Comparison of ENCODE assay signal across 23 mouse cellular contexts in the genomic region with DNA sequence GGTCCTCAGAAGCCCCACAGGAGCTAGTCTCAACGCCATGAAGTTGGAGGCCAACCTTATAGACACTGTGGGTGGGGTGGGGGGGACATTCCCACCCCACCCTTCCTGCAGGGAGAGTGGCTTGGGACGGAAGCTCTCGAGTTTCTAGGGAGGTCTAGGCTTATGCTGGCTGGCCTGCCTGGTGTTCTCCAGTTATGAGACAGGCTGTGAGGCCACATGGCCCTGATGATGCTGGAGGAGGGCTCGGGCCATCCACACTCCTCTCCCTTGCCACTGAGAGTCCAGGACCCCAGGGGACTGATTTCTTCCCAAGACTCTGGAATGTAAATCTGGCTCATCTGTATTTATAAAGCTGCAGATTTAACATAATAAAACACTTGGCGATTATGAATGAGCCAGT. TPM values are rescaled to one million over a fixed set of nuclear protein-coding genes. Genes with fewer than 3 reads are reported as not detected.
A peak's percentile ranks its signal among the peaks of the same experiment; 100 is the strongest.
DNase-seq lines count a peak whose midpoint lies in the region; ATAC-seq and TF ChIP-seq lines count a peak whose summit lies in the region.
"Had no signal": no experiment of that assay in that cellular context is flagged by ENCODE, and none has a peak within 500 bp of the region (broad histone marks: within the 10 kb centered on the region; RNA-seq: fewer than 3 reads in every experiment).

No protein-coding gene starts in this region.

- no peak for TF ChIP-seq EP300 in stomach, postnatal 0 days (optimal IDR thresholded peaks at IDR 0.05)

- no peak overlapping the region for H3K4me2 ChIP-seq in embryonic facial prominence, embryonic 14.5 days (ENCODE audit: low read depth, low read length)
- H3K4me2 ChIP-seq in intestine, embryonic 16.5 days (ENCODE audit: low read depth, low read length), result no peak overlapping the region
- H3K4me2 ChIP-seq in intestine, embryonic 15.5 days (replicated peaks), result no peak overlapping the region
- no peak overlapping the region for H3K4me2 ChIP-seq in stomach, embryonic 14.5 days (replicated peaks; ENCODE audit: low read depth, low read length)
- H3K4me2 ChIP-seq in stomach, postnatal 0 days (replicated peaks; ENCODE audit: low read depth), result no peak overlapping the region
- H3K4me2 ChIP-seq in stomach, embryonic 16.5 days (ENCODE audit: low read depth, low read length), result no peak overlapping the region
- H3K4me2 ChIP-seq: embryonic facial prominence, embryonic 13.5 days; heart, embryonic 11.5 days; heart, embryonic 15.5 days; hindbrain, embryonic 15.5 days had no signal

- no peak for ATAC-seq in embryonic facial prominence, embryonic 14.5 days (ENCODE audit: low read depth)
- peak; percentile 42; the same call in 1 of the 2 replicates for ATAC-seq in intestine, embryonic 16.5 days
- ATAC-seq in intestine, embryonic 15.5 days, result no peak
- peak; percentile 54; the same call in 1 of the 2 replicates for ATAC-seq in stomach, embryonic 14.5 days (ENCODE audit: insufficient number of reproducible peaks, insufficient read depth, low FRiP score, low read depth)
- ATAC-seq in stomach, postnatal 0 days (ENCODE audit: low FRiP score, low TSS enrichment), result no peak
- ATAC-seq in stomach, embryonic 16.5 days (ENCODE audit: insufficient read depth, low FRiP score), result peak; percentile 15; the same call in 1 of the 2 replicates
- ATAC-seq: CD4-positive, CD25-positive, alpha-beta regulatory T cell, adult 4 months; forebrain, postnatal 0 days had no signal

- no peaks in the 10 kb centered on the region for H3K9me3 ChIP-seq in embryonic facial prominence, embryonic 14.5 days (ENCODE audit: control insufficient read depth, low read length)
- no peaks in the 10 kb centered on the region for H3K9me3 ChIP-seq in embryonic facial prominence, embryonic 10.5 days
- H3K9me3 ChIP-seq in intestine, embryonic 16.5 days (ENCODE audit: control insufficient read depth, low read length), result no peaks in the 10 kb centered on the region
- no peaks in the 10 kb centered on the region for H3K9me3 ChIP-seq in intestine, embryonic 15.5 days
- no peaks in the 10 kb centered on the region for H3K9me3 ChIP-seq in stomach, embryonic 14.5 days (ENCODE audit: control insufficient read depth, low read depth, low read length)
- no peaks in the 10 kb centered on the region for H3K9me3 ChIP-seq in stomach, postnatal 0 days (ENCODE audit: control insufficient read depth, low read length)
- no peaks in the 10 kb centered on the region for H3K9me3 ChIP-seq in stomach, embryonic 16.5 days (replicated peaks; ENCODE audit: control insufficient read depth, low read length)
- H3K9me3 ChIP-seq: embryonic facial prominence, embryonic 13.5 days; heart, embryonic 15.5 days; hindbrain, embryonic 15.5 days had no signal

- 47% methylated on average over 5 of the region's 5 CpGs for WGBS in embryonic facial prominence, embryonic 14.5 days
- WGBS in embryonic facial prominence, embryonic 10.5 days, result 35% methylated on average over 5 of the region's 5 CpGs
- 35% methylated on average over 5 of the region's 5 CpGs for WGBS in intestine, embryonic 16.5 days
- WGBS in intestine, embryonic 15.5 days, result 31% methylated on average over 5 of the region's 5 CpGs
- WGBS in stomach, embryonic 14.5 days, result 32% methylated on average over 5 of the region's 5 CpGs
- 41% methylated on average over 5 of the region's 5 CpGs for WGBS in stomach, postnatal 0 days
- 26% methylated on average over 5 of the region's 5 CpGs for WGBS in stomach, embryonic 16.5 days

- DNase-seq in embryonic facial prominence, embryonic 14.5 days (ENCODE audit: low spot score), result no peak
- no peak for DNase-seq in embryonic facial prominence, embryonic 10.5 days (ENCODE audit: low spot score)
- no peak for DNase-seq in stomach, postnatal 0 days (ENCODE audit: low spot score)
- DNase-seq in kidney, adult 11 months, result no peak
- DNase-seq: adrenal gland, postnatal 14 days; B cell, adult 2 months; cerebellum, adult 11-12 months; cerebellum, adult 9-10 months; cerebellum, postnatal 25 days; forebrain, postnatal 0 days; gastrocnemius, postnatal 14 days; heart, adult 2 months; heart, postnatal 14 days had no signal

- TF ChIP-seq CTCF in stomach, postnatal 0 days (IDR thresholded peaks at IDR 0.05; ENCODE audit: low read depth), result no peak

- 0 out of 2 replicates have a peak overlapping the region, but pooled peaks have one; percentile 1 for H3K27ac ChIP-seq in embryonic facial prominence, embryonic 14.5 days (replicated peaks; ENCODE audit: low read depth, low read length)
- no peak overlapping the region for H3K27ac ChIP-seq in embryonic facial prominence, embryonic 10.5 days (replicated peaks)
- H3K27ac ChIP-seq in intestine, embryonic 16.5 days (ENCODE audit: low read length), result no peak overlapping the region
- H3K27ac ChIP-seq in intestine, embryonic 15.5 days, result no peak overlapping the region
- H3K27ac ChIP-seq in stomach, embryonic 14.5 days (ENCODE audit: low read length), result no peak overlapping the region
- H3K27ac ChIP-seq in stomach, postnatal 0 days (replicated peaks), result no peak overlapping the region
- no peak overlapping the region for H3K27ac ChIP-seq in stomach, embryonic 16.5 days (ENCODE audit: low read length)
- H3K27ac ChIP-seq: heart, adult 2 months; heart, embryonic 15.5 days; hindbrain, embryonic 15.5 days had no signal

- no peak overlapping the region for H3K4me3 ChIP-seq in embryonic facial prominence, embryonic 14.5 days (ENCODE audit: low read depth, low read length)
- no peak overlapping the region for H3K4me3 ChIP-seq in embryonic facial prominence, embryonic 10.5 days
- no peak overlapping the region for H3K4me3 ChIP-seq in intestine, embryonic 16.5 days (ENCODE audit: low read length)
- no peak overlapping the region for H3K4me3 ChIP-seq in intestine, embryonic 15.5 days (replicated peaks)
- H3K4me3 ChIP-seq in stomach, embryonic 14.5 days (ENCODE audit: low read depth, low read length), result no peak overlapping the region
- H3K4me3 ChIP-seq in stomach, postnatal 0 days (ENCODE audit: low read depth, low read length), result no peak overlapping the region
- no peak overlapping the region for H3K4me3 ChIP-seq in stomach, embryonic 16.5 days (replicated peaks; ENCODE audit: low read length)
- H3K4me3 ChIP-seq: embryonic facial prominence, embryonic 13.5 days; erythroblast, embryonic 14.5 days; heart, adult 2 months; heart, embryonic 15.5 days; hindbrain, embryonic 15.5 days had no signal

- no peaks in the 10 kb centered on the region for H3K4me1 ChIP-seq in embryonic facial prominence, embryonic 14.5 days (ENCODE audit: control insufficient read depth, insufficient read depth, low read length)
- H3K4me1 ChIP-seq in embryonic facial prominence, embryonic 10.5 days, result peaks cover 11% of the 10 kb centered on the region; the same call in 1 of the 2 replicates
- peaks cover 6% of the 10 kb centered on the region; the same call in 1 of the 2 replicates for H3K4me1 ChIP-seq in intestine, embryonic 16.5 days (ENCODE audit: control insufficient read depth, insufficient read depth, low read length)
- 0 out of 2 replicates have a peak, but pooled peaks cover 4% of the 10 kb centered on the region for H3K4me1 ChIP-seq in intestine, embryonic 15.5 days (replicated peaks)
- no peaks in the 10 kb centered on the region for H3K4me1 ChIP-seq in stomach, embryonic 14.5 days (ENCODE audit: control insufficient read depth, insufficient read depth, low read length)
- no peaks in the 10 kb centered on the region for H3K4me1 ChIP-seq in stomach, postnatal 0 days (replicated peaks; ENCODE audit: control insufficient read depth, insufficient read depth)
- H3K4me1 ChIP-seq in stomach, embryonic 16.5 days (ENCODE audit: control insufficient read depth, insufficient read depth, low read length), result 0 out of 2 replicates have a peak, but pooled peaks cover 3% of the 10 kb centered on the region
- H3K4me1 ChIP-seq: heart, embryonic 15.5 days had no signal

- H3K9ac ChIP-seq in embryonic facial prominence, embryonic 14.5 days (ENCODE audit: low read depth, low read length), result no peak overlapping the region
- H3K9ac ChIP-seq in intestine, embryonic 16.5 days (ENCODE audit: low read depth, low read length), result no peak overlapping the region
- no peak overlapping the region for H3K9ac ChIP-seq in intestine, embryonic 15.5 days
- H3K9ac ChIP-seq in stomach, embryonic 14.5 days (replicated peaks; ENCODE audit: low read depth, low read length), result no peak overlapping the region
- H3K9ac ChIP-seq in stomach, postnatal 0 days (ENCODE audit: low read length), result no peak overlapping the region
- H3K9ac ChIP-seq in stomach, embryonic 16.5 days (ENCODE audit: low read length), result no peak overlapping the region
- H3K9ac ChIP-seq: embryonic facial prominence, embryonic 13.5 days; forebrain, postnatal 0 days; heart, embryonic 15.5 days; hindbrain, embryonic 15.5 days had no signal

- H3K36me3 ChIP-seq in embryonic facial prominence, embryonic 14.5 days (ENCODE audit: control insufficient read depth, insufficient read depth, low read length), result peaks cover 6% of the 10 kb centered on the region; the same call in 1 of the 2 replicates
- H3K36me3 ChIP-seq in embryonic facial prominence, embryonic 10.5 days (replicated peaks), result peaks cover 7% of the 10 kb centered on the region; the same call in 1 of the 2 replicates
- H3K36me3 ChIP-seq in intestine, embryonic 16.5 days (ENCODE audit: control insufficient read depth, insufficient read depth, low read length), result no peaks in the 10 kb centered on the region; the same call in 1 of the 2 replicates
- 0 out of 2 replicates have a peak, but pooled peaks cover 3% of the 10 kb centered on the region for H3K36me3 ChIP-seq in intestine, embryonic 15.5 days
- H3K36me3 ChIP-seq in stomach, embryonic 14.5 days (ENCODE audit: control insufficient read depth, insufficient read depth, low read length), result no peaks in the 10 kb centered on the region
- no peaks in the 10 kb centered on the region; the same call in 1 of the 2 replicates for H3K36me3 ChIP-seq in stomach, postnatal 0 days (ENCODE audit: control insufficient read depth, insufficient read depth, low read length)
- H3K36me3 ChIP-seq in stomach, embryonic 16.5 days (ENCODE audit: control insufficient read depth, insufficient read depth, low read length), result no peaks in the 10 kb centered on the region
- H3K36me3 ChIP-seq: heart, embryonic 15.5 days; hindbrain, embryonic 15.5 days had no signal

- H3K27me3 ChIP-seq in embryonic facial prominence, embryonic 14.5 days (replicated peaks; ENCODE audit: control insufficient read depth, insufficient read depth, low read length), result no peaks in the 10 kb centered on the region
- H3K27me3 ChIP-seq in embryonic facial prominence, embryonic 10.5 days (replicated peaks; ENCODE audit: low read depth, poor library complexity, severe bottlenecking), result peaks cover 6% of the 10 kb centered on the region; the same call in 1 of the 2 replicates
- H3K27me3 ChIP-seq in intestine, embryonic 16.5 days (replicated peaks; ENCODE audit: control insufficient read depth, insufficient read depth, low read length), result no peaks in the 10 kb centered on the region
- H3K27me3 ChIP-seq in intestine, embryonic 15.5 days (replicated peaks), result no peaks in the 10 kb centered on the region
- H3K27me3 ChIP-seq in stomach, embryonic 14.5 days (ENCODE audit: control insufficient read depth, insufficient read depth, low read length), result no peaks in the 10 kb centered on the region
- H3K27me3 ChIP-seq in stomach, postnatal 0 days (ENCODE audit: control insufficient read depth, insufficient read depth, low read length), result no peaks in the 10 kb centered on the region
- H3K27me3 ChIP-seq in stomach, embryonic 16.5 days (ENCODE audit: control insufficient read depth, insufficient read depth, low read length), result no peaks in the 10 kb centered on the region
- H3K27me3 ChIP-seq: embryonic facial prominence, embryonic 13.5 days; heart, embryonic 15.5 days; hindbrain, embryonic 15.5 days had no signal

RNA-seq across cellular contexts. Expression of a gene that starts 25.3 kb away (rescaled TPM):
- polyA plus RNA-seq in embryonic facial prominence, embryonic 14.5 days (2014; fragmentation: Nextera tagmentation; extraction: Ambion mirVana), result 9.0 and 9.9 TPM in 2 replicates
- 9.4 and 12.7 TPM in 2 replicates for polyA plus RNA-seq in embryonic facial prominence, embryonic 10.5 days (2016; fragmentation: Nextera tagmentation; extraction: Ambion mirVana)
- polyA plus RNA-seq in intestine, embryonic 16.5 days (2015; fragmentation: Nextera tagmentation; extraction: Ambion mirVana), result 7.6 and 8.2 TPM in 2 replicates
- polyA plus RNA-seq in intestine, embryonic 15.5 days (2015; fragmentation: Nextera tagmentation; extraction: Ambion mirVana), result 9.1 and 11.1 TPM in 2 replicates
- polyA plus RNA-seq in stomach, embryonic 14.5 days (2014; fragmentation: Nextera tagmentation; extraction: Ambion mirVana), result 8.5 TPM in 2 replicates
- 3.4 and 5.8 TPM in 2 replicates for polyA plus RNA-seq in stomach, postnatal 0 days (2015; fragmentation: Nextera tagmentation; extraction: Ambion mirVana)
- polyA plus RNA-seq in stomach, embryonic 16.5 days (2015; fragmentation: Nextera tagmentation; extraction: Ambion mirVana), result 6.9 and 9.6 TPM in 2 replicates

RNA-seq across cellular contexts. Expression of a gene that starts 31.0 kb away (rescaled TPM):
- polyA plus RNA-seq in embryonic facial prominence, embryonic 14.5 days (2014; fragmentation: Nextera tagmentation; extraction: Ambion mirVana), result 1.0 and 1.2 TPM in 2 replicates
- 0.29 and 0.35 TPM in 2 replicates for polyA plus RNA-seq in embryonic facial prominence, embryonic 10.5 days (2016; fragmentation: Nextera tagmentation; extraction: Ambion mirVana)
- polyA plus RNA-seq in intestine, embryonic 16.5 days (2015; fragmentation: Nextera tagmentation; extraction: Ambion mirVana), result 0.33 and 0.67 TPM in 2 replicates
- 0.44 and 0.67 TPM in 2 replicates for polyA plus RNA-seq in intestine, embryonic 15.5 days (2015; fragmentation: Nextera tagmentation; extraction: Ambion mirVana)
- 0.71 and 1.4 TPM in 2 replicates for polyA plus RNA-seq in stomach, embryonic 14.5 days (2014; fragmentation: Nextera tagmentation; extraction: Ambion mirVana)
- 0.11 and 0.18 TPM in 2 replicates for polyA plus RNA-seq in stomach, postnatal 0 days (2015; fragmentation: Nextera tagmentation; extraction: Ambion mirVana)
- 0.44 and 0.53 TPM in 2 replicates for polyA plus RNA-seq in stomach, embryonic 16.5 days (2015; fragmentation: Nextera tagmentation; extraction: Ambion mirVana)

Comparison
In these comparisons a context has a peak if more than half of its experiments do, and no peak if none do; other contexts are left out.
1. ATAC-seq: peak in intestine, embryonic 16.5 days (single experiment), stomach, embryonic 14.5 days (single experiment) and stomach, embryonic 16.5 days (single experiment); none in embryonic facial prominence, embryonic 14.5 days (single experiment), intestine, embryonic 15.5 days (single experiment) and stomach, postnatal 0 days (single experiment).